Mouse (Mus musculus) erythroblast, embryonic 14.5 days (primary cell): Measurements from ENCODE around the gene Col15a1.

Source experiments
- GATA1 ChIP-seq: IDR thresholded peaks from 2 replicates; pipeline ENCODE4 v1.6.1; 2012; ENCODE audit warnings: low read length, inconsistent platforms, mixed read lengths
- TAL1 ChIP-seq: IDR thresholded peaks from 3 replicates; pipeline ENCODE4 v1.6.1; 2012; ENCODE audit warnings: low read length, inconsistent platforms, mixed read lengths

DNA sequence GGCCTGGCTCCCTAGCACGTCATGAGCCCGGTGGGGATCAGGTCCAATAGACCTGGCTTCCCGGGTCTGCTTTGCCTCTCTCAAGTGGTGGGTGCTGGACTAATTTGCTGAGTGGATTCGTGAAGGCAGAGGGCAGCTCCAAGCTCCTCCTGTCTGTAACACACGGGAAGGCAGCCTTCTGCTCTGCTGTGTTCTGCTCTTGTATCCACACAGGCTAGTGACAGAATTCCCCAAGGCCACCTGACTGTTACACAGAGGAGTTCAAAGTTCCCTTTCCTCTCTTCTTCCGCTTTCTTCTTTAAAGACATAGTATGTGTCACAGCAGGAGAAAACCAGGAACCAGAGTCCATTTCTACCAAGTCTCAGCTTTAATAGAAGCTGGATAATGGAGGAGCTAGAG, 53.1 kb downstream of the Col15a1 start:
- no peak for TF ChIP-seq TAL1
- no peak for TF ChIP-seq GATA1
